Mouse (Mus musculus): ENCODE results near the gene Traip. TPM values are rescaled to one million over a fixed set of nuclear protein-coding genes. Genes with fewer than 3 reads are reported as not detected.

Gene Traip
- polyA plus RNA-seq, 1 experiment from 2014 or later = 18.7 TPM

- WGBS = 62% methylated on average over 6 of the region's 6 CpGs
- ATAC-seq (ENCODE audit: insufficient number of reproducible peaks, low FRiP score, low TSS enrichment, low read depth) = no peak
- Histone ChIP-seq H3K4me3 (replicated peaks) (no peak overlapping the region), H3K4me2 (replicated peaks) (no peak overlapping the region), H3K4me1 (peaks cover under 1% of the 10 kb centered on the region; the same call in 1 of the 2 replicates), H3K9ac (no peak overlapping the region), H3K9me3 (replicated peaks) (no peaks in the 10 kb centered on the region), H3K27me3 (no peaks in the 10 kb centered on the region), H3K36me3 (peaks cover 46% of the 10 kb centered on the region), H3K27ac (replicated peaks) (no peak overlapping the region)
Measured at GRCm38 (mm10) chr9:107957141-107957540, 7.2 kb downstream of the Traip start.

GRCm38 (mm10) chr9:107959896-107960295, 10.0 kb downstream of the Traip start:
- Histone ChIP-seq H3K4me3 (replicated peaks) (no peak overlapping the region), H3K9ac (no peak overlapping the region), H3K27ac (replicated peaks) (no peak overlapping the region), H3K4me1 (no peaks in the 10 kb centered on the region), H3K36me3 (peaks cover 64% of the 10 kb centered on the region), H3K27me3 (no peaks in the 10 kb centered on the region), H3K4me2 (replicated peaks) (no peak overlapping the region), H3K9me3 (replicated peaks) (no peaks in the 10 kb centered on the region)
- ATAC-seq (ENCODE audit: insufficient number of reproducible peaks, low FRiP score, low TSS enrichment, low read depth) = no peak
- WGBS = 61% methylated on average over 6 of the region's 6 CpGs

DNA sequence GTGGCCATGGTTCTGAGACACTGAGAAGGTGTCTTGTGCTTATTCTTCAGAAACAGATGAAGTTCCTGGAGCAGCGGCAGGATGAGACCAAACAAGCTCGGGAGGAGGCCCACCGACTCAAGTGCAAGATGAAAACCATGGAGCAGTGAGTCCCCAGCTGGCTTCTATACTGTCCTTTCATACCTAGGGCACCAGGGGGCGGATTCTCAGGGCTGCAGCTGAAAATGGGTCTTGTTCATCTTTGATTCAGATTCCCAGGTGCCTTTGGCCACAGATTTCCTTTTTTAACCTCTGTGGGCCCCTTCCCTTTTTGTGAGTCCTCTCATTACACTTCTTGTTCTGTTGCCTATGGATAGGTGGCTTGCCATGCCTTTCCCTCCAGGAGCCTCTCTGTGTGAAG, 11.0 kb downstream of the Traip start:
- no peaks in the 10 kb centered on the region for H3K4me1 ChIP-seq
- no peaks in the 10 kb centered on the region for H3K9me3 ChIP-seq (replicated peaks)
- whole genome bisulfite sequencing = 76% methylated on average over 4 of the region's 4 CpGs
- H3K9ac ChIP-seq = no peak overlapping the region
- no peaks in the 10 kb centered on the region for H3K27me3 ChIP-seq
- no peak overlapping the region for H3K4me2 ChIP-seq (replicated peaks)
- H3K36me3 ChIP-seq = peaks cover 66% of the 10 kb centered on the region
- ATAC-seq (ENCODE audit: insufficient number of reproducible peaks, low FRiP score, low TSS enrichment, low read depth) = no peak
- H3K27ac ChIP-seq (replicated peaks) = no peak overlapping the region
- H3K4me3 ChIP-seq (replicated peaks) = no peak overlapping the region

- H3K27ac ChIP-seq (replicated peaks) = no peak overlapping the region
- 80% methylated on average over 10 of the region's 10 CpGs for WGBS
- H3K9ac ChIP-seq = no peak overlapping the region
- no peaks in the 10 kb centered on the region for H3K4me1 ChIP-seq
- H3K4me3 ChIP-seq (replicated peaks) = no peak overlapping the region
- H3K4me2 ChIP-seq (replicated peaks) = no peak overlapping the region
- H3K9me3 ChIP-seq (replicated peaks) = no peaks in the 10 kb centered on the region
- peaks cover 64% of the 10 kb centered on the region for H3K36me3 ChIP-seq
- no peak for ATAC-seq (ENCODE audit: insufficient number of reproducible peaks, low FRiP score, low TSS enrichment, low read depth)
- no peaks in the 10 kb centered on the region for H3K27me3 ChIP-seq
Measured at GRCm38 (mm10) chr9:107961351-107961762, 11.4 kb downstream of the Traip start.

DNA sequence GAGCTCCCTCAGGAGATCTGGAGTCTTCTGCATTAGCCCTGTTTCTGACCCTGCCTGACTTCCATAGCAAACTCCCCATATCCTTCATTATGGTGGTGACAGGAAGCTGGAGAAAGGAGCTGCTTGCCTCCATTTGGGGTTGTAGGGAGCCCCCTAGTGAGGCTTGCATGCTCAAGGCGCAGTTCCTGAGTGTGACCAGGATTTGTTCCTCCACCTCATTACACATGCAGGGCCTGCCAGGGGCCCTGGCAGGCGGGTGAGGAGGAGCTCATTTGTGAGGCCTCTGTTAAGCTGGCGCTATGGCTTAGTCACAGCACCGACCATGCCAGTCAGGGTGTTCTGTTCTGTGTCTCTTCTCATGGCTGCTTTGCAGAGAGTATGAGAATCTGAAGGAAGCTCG, 11.9 kb downstream of the Traip start:
- Histone ChIP-seq H3K9me3 (replicated peaks) (no peaks in the 10 kb centered on the region), H3K9ac (no peak overlapping the region), H3K27ac (replicated peaks) (no peak overlapping the region), H3K36me3 (peaks cover 61% of the 10 kb centered on the region), H3K27me3 (no peaks in the 10 kb centered on the region), H3K4me3 (replicated peaks) (no peak overlapping the region), H3K4me2 (replicated peaks) (no peak overlapping the region), H3K4me1 (no peaks in the 10 kb centered on the region)
- 49% methylated on average over 5 of the region's 5 CpGs for WGBS
- ATAC-seq (ENCODE audit: insufficient number of reproducible peaks, low FRiP score, low TSS enrichment, low read depth) = no peak

DNA sequence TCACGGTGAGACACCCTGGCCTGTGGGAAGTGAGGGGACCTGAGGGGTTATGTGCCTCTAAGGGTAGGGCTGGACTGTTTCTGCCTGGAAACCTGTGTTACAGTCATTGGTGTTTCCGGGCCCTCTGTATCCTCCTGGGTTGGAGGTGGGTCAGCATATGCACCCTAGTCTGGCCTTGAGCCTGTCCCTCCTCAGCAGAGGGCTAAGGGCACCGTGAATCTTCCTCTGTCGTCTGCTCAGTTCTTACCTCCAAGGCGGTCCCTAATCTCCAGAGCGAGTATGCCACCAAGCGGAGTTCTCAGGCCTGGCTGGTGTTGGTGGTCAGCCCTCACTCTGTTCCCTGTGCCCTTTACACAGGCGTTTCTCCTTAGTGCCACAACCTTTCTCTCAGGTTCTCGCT, 13.0 kb downstream of the Traip start:
- Histone ChIP-seq H3K4me3 (replicated peaks) (no peak overlapping the region), H3K27ac (replicated peaks) (no peak overlapping the region), H3K4me2 (replicated peaks) (no peak overlapping the region), H3K9me3 (replicated peaks) (no peaks in the 10 kb centered on the region), H3K27me3 (no peaks in the 10 kb centered on the region), H3K4me1 (no peaks in the 10 kb centered on the region), H3K36me3 (peaks cover 50% of the 10 kb centered on the region), H3K9ac (no peak overlapping the region)
- WGBS = 92% methylated on average over 9 of the region's 9 CpGs
- ATAC-seq (ENCODE audit: insufficient number of reproducible peaks, low FRiP score, low TSS enrichment, low read depth) = no peak

GRCm38 (mm10) chr9:107963700-107964099, 13.8 kb downstream of the Traip start:
- WGBS = 15% methylated on average over 5 of the region's 5 CpGs
- H3K27ac ChIP-seq (replicated peaks) = no peak overlapping the region
- H3K4me3 ChIP-seq (replicated peaks) = no peak overlapping the region
- H3K4me2 ChIP-seq (replicated peaks) = no peak overlapping the region
- peaks cover 46% of the 10 kb centered on the region for H3K36me3 ChIP-seq
- H3K9ac ChIP-seq = no peak overlapping the region
- ATAC-seq (ENCODE audit: insufficient number of reproducible peaks, low FRiP score, low TSS enrichment, low read depth) = no peak; the same call in 1 of the 2 replicates
- no peaks in the 10 kb centered on the region for H3K9me3 ChIP-seq (replicated peaks)
- no peaks in the 10 kb centered on the region for H3K4me1 ChIP-seq
- no peaks in the 10 kb centered on the region for H3K27me3 ChIP-seq

- Histone ChIP-seq H3K4me1 (no peaks in the 10 kb centered on the region), H3K9me3 (replicated peaks) (no peaks in the 10 kb centered on the region), H3K27me3 (no peaks in the 10 kb centered on the region), H3K36me3 (peaks cover 55% of the 10 kb centered on the region; the same call in 1 of the 2 replicates), H3K9ac (no peak overlapping the region), H3K4me2 (replicated peaks) (no peak overlapping the region), H3K4me3 (replicated peaks) (no peak overlapping the region), H3K27ac (replicated peaks) (no peak overlapping the region)
- no peak for ATAC-seq (ENCODE audit: insufficient number of reproducible peaks, low FRiP score, low TSS enrichment, low read depth)
- WGBS = 92% methylated on average over 9 of the region's 9 CpGs
Measured at GRCm38 (mm10) chr9:107964681-107965080, 14.7 kb downstream of the Traip start.

DNA sequence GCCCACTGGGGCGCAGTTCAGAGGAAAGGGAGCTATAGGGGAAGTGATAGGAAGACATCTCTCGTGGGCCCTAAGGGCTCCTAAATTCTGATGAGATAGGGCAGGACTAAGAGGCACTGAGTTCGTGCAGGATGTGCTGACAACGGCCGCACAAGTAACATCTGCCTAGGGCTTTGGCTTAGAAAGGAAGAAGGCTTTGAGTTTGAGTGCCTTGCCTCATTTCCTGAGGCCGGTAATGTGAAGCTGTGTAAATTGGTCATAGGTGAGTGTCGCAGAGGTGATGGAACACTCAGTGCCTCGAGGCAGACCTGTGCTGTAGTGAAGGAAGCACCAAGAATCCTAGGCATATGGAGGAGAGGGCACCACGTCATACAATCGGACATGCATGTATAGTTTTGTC, 16.7 kb downstream of the Traip start:
- Histone ChIP-seq H3K4me2 (replicated peaks) (no peak overlapping the region), H3K9ac (no peak overlapping the region), H3K36me3 (peaks cover 46% of the 10 kb centered on the region; the same call in 1 of the 2 replicates), H3K27ac (replicated peaks) (no peak overlapping the region), H3K4me3 (replicated peaks) (no peak overlapping the region), H3K4me1 (no peaks in the 10 kb centered on the region), H3K27me3 (no peaks in the 10 kb centered on the region), H3K9me3 (replicated peaks) (no peaks in the 10 kb centered on the region)
- 85% methylated on average over 10 of the region's 10 CpGs for WGBS
- ATAC-seq (ENCODE audit: insufficient number of reproducible peaks, low FRiP score, low TSS enrichment, low read depth) = no peak

- Histone ChIP-seq H3K4me1 (no peaks in the 10 kb centered on the region), H3K36me3 (peaks cover 40% of the 10 kb centered on the region; the same call in 1 of the 2 replicates)
Measured at GRCm38 (mm10) chr9:107967437-107967836, 17.5 kb downstream of the Traip start.

DNA sequence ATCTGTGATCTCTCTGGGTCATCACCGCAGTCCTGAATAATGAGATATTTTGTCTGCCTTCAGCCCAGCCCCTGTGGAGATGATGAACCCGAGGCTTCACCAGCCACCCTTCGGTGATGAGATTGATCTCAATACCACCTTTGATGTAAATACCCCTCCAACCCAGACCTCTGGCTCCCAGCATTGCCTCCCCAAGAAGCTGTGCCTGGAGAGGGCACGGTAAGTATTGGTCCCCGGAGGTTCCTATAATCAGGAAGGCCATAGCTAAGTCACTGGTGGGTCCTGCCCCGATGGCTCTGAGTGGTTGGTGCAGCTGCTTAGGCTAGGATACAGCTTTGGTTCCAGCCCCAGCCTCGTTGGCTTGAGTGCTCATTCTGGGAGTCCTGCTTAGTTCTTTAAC, 18.6 kb downstream of the Traip start:
- WGBS = 91% methylated on average over 7 of the region's 7 CpGs
- Histone ChIP-seq H3K27ac (replicated peaks) (no peak overlapping the region), H3K36me3 (peaks cover 33% of the 10 kb centered on the region; the same call in 1 of the 2 replicates), H3K4me3 (replicated peaks) (no peak overlapping the region), H3K27me3 (no peaks in the 10 kb centered on the region), H3K4me2 (replicated peaks) (no peak overlapping the region), H3K9me3 (replicated peaks) (no peaks in the 10 kb centered on the region), H3K4me1 (no peaks in the 10 kb centered on the region), H3K9ac (no peak overlapping the region)
- no peak for ATAC-seq (ENCODE audit: insufficient number of reproducible peaks, low FRiP score, low TSS enrichment, low read depth)

More at GRCm38 (mm10) chr9:107967437-107967836, 17.5 kb downstream of the Traip start:
- Histone ChIP-seq H3K27me3 (no peaks in the 10 kb centered on the region), H3K4me3 (replicated peaks) (no peak overlapping the region), H3K9ac (no peak overlapping the region), H3K4me2 (replicated peaks) (no peak overlapping the region), H3K9me3 (replicated peaks) (no peaks in the 10 kb centered on the region), H3K27ac (replicated peaks) (no peak overlapping the region)
- no peak for ATAC-seq (ENCODE audit: insufficient number of reproducible peaks, low FRiP score, low TSS enrichment, low read depth)
- WGBS = 74% methylated on average over 6 of the region's 6 CpGs

- Histone ChIP-seq H3K9me3 (replicated peaks) (no peaks in the 10 kb centered on the region), H3K4me3 (replicated peaks) (no peak overlapping the region), H3K9ac (no peak overlapping the region), H3K27me3 (no peaks in the 10 kb centered on the region), H3K36me3 (peaks cover 22% of the 10 kb centered on the region; the same call in 1 of the 2 replicates), H3K27ac (replicated peaks) (no peak overlapping the region), H3K4me2 (replicated peaks) (no peak overlapping the region), H3K4me1 (peaks cover 2% of the 10 kb centered on the region; the same call in 1 of the 2 replicates)
- WGBS = 85% methylated on average over 5 of the region's 5 CpGs
- no peak for ATAC-seq (ENCODE audit: insufficient number of reproducible peaks, low FRiP score, low TSS enrichment, low read depth)
Measured at GRCm38 (mm10) chr9:107970311-107970710, 20.4 kb downstream of the Traip start.

Data from embryonic facial prominence, embryonic 15.5 days (tissue).